Mouse (Mus musculus): ENCODE data around the gene Slc16a8.
"Not testable (repeated sequence)": the region's sequence is repeated elsewhere in the genome, so short reads cannot be mapped to it uniquely, and the experiment has no call there.

Slc16a8 gene

GRCm38 (mm10) chr15:79262375-79262774, 7.8 kb upstream of the Slc16a8 start:
- DNase-seq, result no peak

- DNase-seq, result no peak
Measured at GRCm38 (mm10) chr15:79261757-79262156, 7.2 kb upstream of the Slc16a8 start.

- no peak for DNase-seq
Measured at GRCm38 (mm10) chr15:79261095-79261725, 6.6 kb upstream of the Slc16a8 start.

GRCm38 (mm10) chr15:79258521-79258920, 4.0 kb upstream of the Slc16a8 start:
- no peak for DNase-seq

- no peak for DNase-seq
Measured at GRCm38 (mm10) chr15:79252580-79252979, 2.0 kb downstream of the Slc16a8 start.

- DNase-seq, result no peak
Measured at GRCm38 (mm10) chr15:79251781-79252491, 2.6 kb downstream of the Slc16a8 start.

- no peak for DNase-seq
Measured at GRCm38 (mm10) chr15:79251168-79251567, 3.4 kb downstream of the Slc16a8 start.

- no peak for DNase-seq
Measured at GRCm38 (mm10) chr15:79250236-79250635, 4.3 kb downstream of the Slc16a8 start.

GRCm38 (mm10) chr15:79245321-79245720, 9.2 kb downstream of the Slc16a8 start:
- no peak for DNase-seq

- no peak for DNase-seq
Measured at GRCm38 (mm10) chr15:79244071-79244893, 10.3 kb downstream of the Slc16a8 start.

GRCm38 (mm10) chr15:79243234-79244042, 11.1 kb downstream of the Slc16a8 start:
- DNase-seq, result peak; percentile 90

- DNase-seq, result no peak
Measured at GRCm38 (mm10) chr15:79242574-79243233, 11.9 kb downstream of the Slc16a8 start.

GRCm38 (mm10) chr15:79238036-79238435, 16.5 kb downstream of the Slc16a8 start:
- no peak for DNase-seq

- DNase-seq, result no peak
Measured at GRCm38 (mm10) chr15:79235268-79235667, 19.3 kb downstream of the Slc16a8 start.

- peak; percentile 92 for DNase-seq
Measured at GRCm38 (mm10) chr15:79229058-79229821, 25.3 kb downstream of the Slc16a8 start, which contains the start of the genes Pick1 and Gm49486. Gene Pick1, plus strand, starts transcription at chr15:79229173. Gene Gm49486, plus strand, starts transcription at chr15:79229391.

- DNase-seq, result not testable (repeated sequence)
Measured at GRCm38 (mm10) chr15:79225780-79226179, 28.8 kb downstream of the Slc16a8 start.

- peak; percentile 83 for DNase-seq
Measured at GRCm38 (mm10) chr15:79224685-79225084, 29.9 kb downstream of the Slc16a8 start.

GRCm38 (mm10) chr15:79223641-79224040, 30.9 kb downstream of the Slc16a8 start:
- DNase-seq, result no peak

GRCm38 (mm10) chr15:79219572-79219971, 35.0 kb downstream of the Slc16a8 start:
- DNase-seq, result no peak

- DNase-seq, result no peak
Measured at GRCm38 (mm10) chr15:79216191-79216590, 38.4 kb downstream of the Slc16a8 start.

GRCm38 (mm10) chr15:79213591-79213990, 41.0 kb downstream of the Slc16a8 start:
- DNase-seq, result no peak
